Mouse (Mus musculus) hindbrain, postnatal 0 days (tissue): ENCODE data around the gene Ctbp2. TPM values are rescaled to one million over a fixed set of nuclear protein-coding genes. Genes with fewer than 3 reads are reported as not detected.

ENCODE experiments used
- ATAC-seq: fragments of 200-750 bp; cut with Nextera tagmentation; 2 replicates; pipeline ENCODE4 v1.8.0; 2017; ENCODE audit warnings: mild to moderate bottlenecking, moderate TSS enrichment, moderate library complexity
- DNase-seq: peaks from one replicate; pipeline ENCODE4 v3.0.0-alpha.2; 2015; ENCODE audit warnings: low spot score
- H3K27ac ChIP-seq: fragments of 300-500 bp; sonication (generic); 2 replicates; pipeline ENCODE4 v1.5.1; 2014; ENCODE audit warnings: mild to moderate bottlenecking
- H3K27me3 ChIP-seq: fragments of 300-500 bp; sonication (generic); 2 replicates; pipeline ENCODE4 v1.6.1; 2014; ENCODE audit warnings: low read length, mixed read lengths; ENCODE audit not compliant: insufficient read depth
- H3K36me3 ChIP-seq: fragments of 300-500 bp; sonication (generic); 2 replicates; pipeline ENCODE4 v1.6.1; 2014; ENCODE audit warnings: low read length, mixed read lengths; ENCODE audit not compliant: insufficient read depth
- H3K4me1 ChIP-seq: fragments of 300-500 bp; sonication (generic); 2 replicates; pipeline ENCODE4 v1.6.1; 2014; ENCODE audit warnings: antibody characterized with exemption, low read length, mixed read lengths; ENCODE audit not compliant: insufficient read depth
- H3K4me2 ChIP-seq: fragments of 300-500 bp; sonication (generic); 2 replicates; pipeline ENCODE4 v1.6.1; 2014; ENCODE audit warnings: low read depth, mild to moderate bottlenecking, low read length, moderate library complexity, mixed read lengths
- H3K4me3 ChIP-seq: fragments of 300-500 bp; sonication (generic); 2 replicates; pipeline ENCODE4 v1.5.1; 2014; ENCODE audit warnings: low read length
- H3K9ac ChIP-seq: fragments of 300-500 bp; sonication (generic); replicated peaks from 2 replicates; pipeline ENCODE4 v1.6.1; 2014; ENCODE audit warnings: mild to moderate bottlenecking, low read length, moderate library complexity, mixed read lengths
- H3K9me3 ChIP-seq: fragments of 300-500 bp; sonication (generic); 2 replicates; pipeline ENCODE4 v1.6.1; 2016; ENCODE audit warnings: low read length, mixed read lengths
- CTCF ChIP-seq: IDR thresholded peaks from 2 replicates; pipeline ENCODE4 v1.5.1; 2016; ENCODE audit warnings: antibody characterized with exemption, control low read depth, low read depth
- WGBS: fragments of 180-500 bp; shearing (Covaris S2); extraction: QIAGEN DNeasy Blood & Tissue Kit; methylation state at CpG from one replicate; pipeline ENCODE4 v1.1.7; 2014; 5-methylcytosine and 5-hydroxymethylcytosine counted together
- polyA plus RNA-seq: library from polyadenylated mRNA; unstranded; fragments of >200 nt; fragmentation: Nextera tagmentation; extraction: Ambion mirVana; gene quantifications from 2 replicates; pipeline ENCODE4 v1.2.1, GENCODE M21; 2015
- total RNA-seq: library from RNA; depleted of rRNA; stranded (reverse); fragments of >200 nt; gene quantifications from 2 replicates; pipeline ENCODE4 v1.2.3, GENCODE M21; 2014; rRNA removed

The Ctbp2 gene
- total RNA-seq (89.0 and 105 TPM in 2 replicates), polyA plus RNA-seq (39.6 and 40.6 TPM in 2 replicates)

DNA sequence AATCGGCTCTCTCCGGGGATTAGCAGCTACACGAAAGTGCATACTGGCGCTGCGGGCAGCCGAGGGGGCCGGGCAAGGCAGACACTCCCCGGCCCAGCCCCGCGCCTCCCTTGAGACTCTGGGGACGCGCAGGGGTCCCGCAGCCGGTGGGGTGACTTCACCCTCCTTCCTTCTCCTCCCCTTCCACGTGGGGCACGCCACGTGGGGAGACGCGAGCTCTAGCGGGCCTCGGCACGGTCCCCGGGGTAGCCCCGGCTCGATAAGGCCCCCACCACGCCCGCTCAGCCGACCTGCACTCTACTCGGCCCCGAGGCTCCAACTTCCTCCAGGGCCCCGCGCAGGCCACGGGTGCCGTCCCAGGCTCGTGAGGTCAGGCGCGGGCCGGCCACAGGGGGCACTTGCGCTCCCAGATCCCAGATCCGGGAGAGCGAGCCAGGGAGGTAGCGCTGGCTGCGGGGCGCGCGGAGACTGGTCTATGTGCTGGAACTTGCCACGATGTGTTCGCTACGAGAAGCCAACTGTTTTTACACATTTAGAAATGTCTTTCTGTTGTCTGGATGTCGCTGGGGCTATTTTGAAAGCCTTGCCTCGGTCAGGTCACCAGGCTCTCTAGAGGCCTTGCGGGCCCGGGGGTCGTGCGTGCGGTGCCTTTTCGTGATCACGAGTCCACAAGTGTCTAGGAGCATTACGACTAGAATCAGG lies at the start of gene Ctbp2:
Ctbp2 (minus strand) TSS at position 356 of the 702 bp plus-strand sequence.
- no peak for DNase-seq

GRCm38 (mm10) chr7:133171403-133172032 lies 47.4 kb upstream of the Ctbp2 start:
- no peak overlapping the region for H3K4me2 ChIP-seq
- H3K4me1 ChIP-seq: no peaks in the 10 kb centered on the region
- no peaks in the 10 kb centered on the region for H3K27me3 ChIP-seq
- no peak for TF ChIP-seq CTCF
- DNase-seq: no peak
- no peaks in the 10 kb centered on the region for H3K36me3 ChIP-seq
- no peak overlapping the region for H3K9ac ChIP-seq
- ATAC-seq: no peak
- no peaks in the 10 kb centered on the region for H3K9me3 ChIP-seq
- H3K27ac ChIP-seq: no peak overlapping the region
- H3K4me3 ChIP-seq: no peak overlapping the region
- WGBS: 81% methylated on average over 4 of the region's 4 CpGs

More for the DNA sequence above, at the start of gene Ctbp2:
- Histone ChIP-seq H3K9ac (peak within 1 kb of the TSS; percentile 92), H3K27me3 (no peaks in the 10 kb centered on the region), H3K4me3 (peak within 1 kb of the TSS; percentile 91), H3K4me2 (peak within 1 kb of the TSS; percentile 98), H3K36me3 (no peaks in the 10 kb centered on the region), H3K9me3 (0 out of 2 replicates have a peak, but pooled peaks cover 2% of the 10 kb centered on the region), H3K27ac (peak within 1 kb of the TSS; percentile 94), H3K4me1 (peaks cover 10% of the 10 kb centered on the region)
- TF ChIP-seq CTCF: peak; percentile 53
- peak; percentile 90 for ATAC-seq
- under 1% methylated on average over 59 of the region's 59 CpGs for WGBS

- no peaks in the 10 kb centered on the region for H3K9me3 ChIP-seq
- ATAC-seq: no peak
- no peak for TF ChIP-seq CTCF
- WGBS: 85% methylated on average over 3 of the region's 3 CpGs
- no peak for DNase-seq
- H3K27me3 ChIP-seq: no peaks in the 10 kb centered on the region
- no peak overlapping the region for H3K9ac ChIP-seq
- no peaks in the 10 kb centered on the region for H3K36me3 ChIP-seq
- no peak overlapping the region for H3K4me2 ChIP-seq
- H3K27ac ChIP-seq: no peak overlapping the region
- H3K4me3 ChIP-seq: no peak overlapping the region
- no peaks in the 10 kb centered on the region for H3K4me1 ChIP-seq
Measured at GRCm38 (mm10) chr7:133168928-133169327, 44.8 kb upstream of the Ctbp2 start.

- TF ChIP-seq CTCF: no peak
Measured at GRCm38 (mm10) chr7:133167903-133168302, 43.7 kb upstream of the Ctbp2 start.

DNA sequence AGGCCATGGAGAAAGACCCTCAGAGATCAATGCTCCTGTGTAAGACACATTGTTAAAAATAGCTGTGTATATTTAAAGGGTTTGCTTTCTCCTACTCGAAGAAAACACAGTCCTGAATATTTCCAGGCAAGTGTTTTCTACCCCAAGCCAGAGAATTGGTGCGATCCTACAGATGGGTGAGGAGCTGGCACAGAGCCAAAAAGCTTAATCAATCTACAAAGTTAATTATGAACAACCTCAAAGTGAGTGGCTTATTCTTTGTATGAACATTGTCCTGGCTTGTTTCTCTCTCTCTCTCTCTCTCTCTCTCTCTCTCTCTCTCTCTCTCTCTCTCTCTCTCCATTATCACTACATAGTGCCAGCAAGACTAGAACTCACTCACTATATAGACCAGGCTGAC lies 40.6 kb upstream of the Ctbp2 start:
- H3K27ac ChIP-seq: no peak overlapping the region
- no peaks in the 10 kb centered on the region for H3K27me3 ChIP-seq
- H3K4me1 ChIP-seq: no peaks in the 10 kb centered on the region; the same call in 1 of the 2 replicates
- no peak for TF ChIP-seq CTCF
- no peaks in the 10 kb centered on the region for H3K36me3 ChIP-seq
- 50% methylated on average over 2 of the region's 2 CpGs for WGBS
- no peak overlapping the region for H3K9ac ChIP-seq
- ATAC-seq: no peak
- H3K4me2 ChIP-seq: no peak overlapping the region
- DNase-seq: peak; percentile 52
- no peak overlapping the region for H3K4me3 ChIP-seq
- no peaks in the 10 kb centered on the region for H3K9me3 ChIP-seq

More at GRCm38 (mm10) chr7:133167903-133168302, 43.7 kb upstream of the Ctbp2 start:
- WGBS: 85% methylated on average over 2 of the region's 2 CpGs
- H3K4me1 ChIP-seq: no peaks in the 10 kb centered on the region
- no peak overlapping the region for H3K4me2 ChIP-seq
- no peak for ATAC-seq
- H3K36me3 ChIP-seq: no peaks in the 10 kb centered on the region
- no peak overlapping the region for H3K4me3 ChIP-seq
- H3K27ac ChIP-seq: no peak overlapping the region
- H3K9me3 ChIP-seq: no peaks in the 10 kb centered on the region
- no peak overlapping the region for H3K9ac ChIP-seq
- DNase-seq: no peak
- H3K27me3 ChIP-seq: no peaks in the 10 kb centered on the region

DNA sequence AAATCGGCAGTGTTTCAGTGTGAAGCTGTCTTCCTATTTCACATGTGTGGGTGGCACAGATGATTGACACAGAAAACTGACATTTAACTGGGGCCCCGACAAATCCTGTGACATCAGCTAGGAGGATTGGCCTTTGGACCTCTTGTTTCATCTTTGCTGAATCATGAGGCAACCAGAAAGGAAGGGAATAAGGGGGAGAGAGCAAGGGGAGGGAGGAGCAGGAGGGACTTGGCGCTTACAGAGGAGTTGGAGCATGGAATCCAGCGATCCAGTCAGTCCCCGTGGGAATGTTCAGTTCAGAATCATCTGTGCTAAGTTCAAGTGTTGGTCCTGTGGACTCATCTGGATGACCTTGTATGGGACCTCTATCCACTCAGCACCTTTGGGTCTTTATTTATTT lies 38.9 kb upstream of the Ctbp2 start:
- ATAC-seq: no peak
- no peak for DNase-seq
- Histone ChIP-seq H3K27ac (no peak overlapping the region), H3K4me3 (no peak overlapping the region), H3K4me2 (no peak overlapping the region), H3K27me3 (no peaks in the 10 kb centered on the region), H3K36me3 (no peaks in the 10 kb centered on the region), H3K4me1 (no peaks in the 10 kb centered on the region; the same call in 1 of the 2 replicates), H3K9ac (no peak overlapping the region), H3K9me3 (no peaks in the 10 kb centered on the region)
- TF ChIP-seq CTCF: no peak
- 54% methylated on average over 5 of the region's 5 CpGs for WGBS

DNA sequence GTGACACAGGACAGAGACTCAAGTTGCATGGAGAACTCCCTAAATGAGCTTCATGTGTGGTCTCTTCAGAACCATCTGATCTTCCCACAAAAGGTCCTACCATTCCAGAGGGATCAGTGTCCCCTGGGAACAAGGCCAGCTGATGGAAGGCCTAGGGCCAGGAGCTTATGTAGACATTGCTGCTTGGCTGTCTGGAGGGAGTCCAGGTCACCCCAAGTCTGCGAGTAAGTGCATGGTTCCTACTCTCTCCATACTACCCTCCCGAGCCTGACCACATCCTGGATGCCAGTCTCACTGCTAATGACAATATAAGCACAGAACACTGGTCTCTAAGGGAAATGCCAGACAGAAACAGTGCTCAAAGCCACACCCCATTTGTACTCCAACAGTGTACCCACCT lies 38.0 kb upstream of the Ctbp2 start:
- no peaks in the 10 kb centered on the region for H3K9me3 ChIP-seq
- 48% methylated on average over 2 of the region's 2 CpGs for WGBS
- H3K4me3 ChIP-seq: no peak overlapping the region
- no peak overlapping the region for H3K27ac ChIP-seq
- no peak overlapping the region for H3K4me2 ChIP-seq
- TF ChIP-seq CTCF: no peak
- H3K27me3 ChIP-seq: no peaks in the 10 kb centered on the region
- H3K36me3 ChIP-seq: no peaks in the 10 kb centered on the region
- no peak overlapping the region for H3K9ac ChIP-seq
- H3K4me1 ChIP-seq: no peaks in the 10 kb centered on the region; the same call in 1 of the 2 replicates
- DNase-seq (no peak), ATAC-seq (no peak)
